Mouse (Mus musculus): Measurements from ENCODE around the gene Slit2. TPM values are rescaled to one million over a fixed set of nuclear protein-coding genes. Genes with fewer than 3 reads are reported as not detected.

Gene Slit2
- polyA plus RNA-seq, 1 experiment from 2014 or later, result 3.8 TPM

DNA sequence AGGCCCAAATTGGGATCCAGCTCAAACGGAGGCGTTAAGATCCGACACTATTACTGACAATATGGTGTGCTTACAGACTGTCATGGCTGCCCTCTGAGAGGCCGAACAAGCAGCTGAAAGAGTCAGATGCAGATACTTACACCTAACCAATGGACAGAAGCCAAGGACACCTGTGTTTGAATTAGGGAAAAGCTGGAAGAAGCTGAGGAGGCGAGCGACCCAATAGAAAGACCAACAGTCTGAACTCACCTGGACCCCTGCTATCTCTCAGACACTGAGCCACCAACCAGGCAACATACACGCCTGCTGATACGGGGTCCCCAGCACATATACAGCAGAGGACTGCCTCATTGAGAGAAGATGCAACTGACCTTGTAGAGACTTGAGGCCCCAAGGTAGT is 344.7 kb downstream of the Slit2 start, which contains the start of gene 5730480H06Rik:
Gene 5730480H06Rik (plus strand): TSS at position 301 of the 400 bp plus-strand sequence.
- Histone ChIP-seq H3K4me2 (no peak within 1 kb of the TSS), H3K36me3 (ENCODE audit: control insufficient read depth, insufficient read depth, low read length) (no peaks in the 10 kb centered on the region), H3K9me3 (ENCODE audit: control insufficient read depth, low read length) (no peaks in the 10 kb centered on the region), H3K9ac (ENCODE audit: low read depth, low read length) (no peak within 1 kb of the TSS), H3K4me1 (replicated peaks; ENCODE audit: control insufficient read depth, insufficient read depth, low read length) (0 out of 2 replicates have a peak, but pooled peaks cover 3% of the 10 kb centered on the region), H3K4me3 (ENCODE audit: low read depth, low read length) (no peak within 1 kb of the TSS), H3K27ac (ENCODE audit: low read depth, low read length) (no peak within 1 kb of the TSS), H3K27me3 (replicated peaks; ENCODE audit: control insufficient read depth, insufficient read depth, low read length) (no peaks in the 10 kb centered on the region)
- DNase-seq (ENCODE audit: low spot score), result no peak
- no peak for ATAC-seq (replicated peaks; ENCODE audit: low FRiP score)
- WGBS, result 90% methylated on average over 8 of the region's 8 CpGs

DNA sequence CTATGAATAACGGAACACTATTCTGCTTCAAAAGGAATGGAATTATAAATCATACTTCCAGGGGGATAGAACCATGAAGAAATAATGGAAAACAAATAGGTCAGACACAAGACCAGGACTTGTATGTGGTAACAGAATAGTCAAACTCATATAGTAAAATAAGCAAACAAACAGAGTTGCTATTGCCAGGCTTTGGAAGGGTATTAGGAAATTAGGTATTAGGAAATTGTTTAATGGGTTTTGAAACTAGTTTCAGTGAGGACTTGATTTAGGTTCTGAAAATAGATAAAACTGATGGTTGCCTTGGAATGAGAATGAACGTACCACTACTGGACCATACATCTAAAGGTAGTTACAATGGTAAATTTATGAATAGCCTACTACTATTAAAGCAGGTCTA is 346.8 kb downstream of the Slit2 start:
- Histone ChIP-seq H3K4me1 (replicated peaks; ENCODE audit: control insufficient read depth, insufficient read depth, low read length) (0 out of 2 replicates have a peak, but pooled peaks cover 3% of the 10 kb centered on the region), H3K4me3 (ENCODE audit: low read depth, low read length) (no peak overlapping the region), H3K9ac (ENCODE audit: low read depth, low read length) (no peak overlapping the region), H3K9me3 (ENCODE audit: control insufficient read depth, low read length) (no peaks in the 10 kb centered on the region), H3K27ac (ENCODE audit: low read depth, low read length) (no peak overlapping the region), H3K36me3 (ENCODE audit: control insufficient read depth, insufficient read depth, low read length) (no peaks in the 10 kb centered on the region), H3K4me2 (no peak overlapping the region), H3K27me3 (replicated peaks; ENCODE audit: control insufficient read depth, insufficient read depth, low read length) (no peaks in the 10 kb centered on the region)
- DNase-seq (ENCODE audit: low spot score) (no peak), ATAC-seq (replicated peaks; ENCODE audit: low FRiP score) (no peak)
- WGBS, result 85% methylated on average over 2 of the region's 2 CpGs

DNA sequence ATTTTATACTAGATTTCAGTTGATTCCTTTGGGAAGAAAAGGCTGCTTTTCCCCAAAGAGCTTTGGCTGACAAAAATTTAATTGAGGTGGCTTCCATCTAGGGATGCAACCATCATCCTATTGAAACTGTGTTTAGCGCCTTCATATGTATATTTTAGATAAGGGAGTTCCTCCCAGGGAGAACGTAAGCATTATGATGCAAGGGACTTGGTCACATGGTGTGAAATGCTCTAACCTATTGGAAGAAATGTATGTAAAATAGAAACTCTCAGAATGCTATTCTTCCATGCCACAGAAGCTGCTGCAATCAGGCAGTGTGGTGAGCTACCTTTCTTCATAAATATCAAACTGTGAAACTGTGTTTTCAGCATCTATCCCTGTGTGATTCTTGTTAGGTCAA is 347.9 kb downstream of the Slit2 start:
- Histone ChIP-seq H3K4me3 (ENCODE audit: low read depth, low read length) (no peak overlapping the region), H3K9me3 (ENCODE audit: control insufficient read depth, low read length) (no peaks in the 10 kb centered on the region), H3K36me3 (ENCODE audit: control insufficient read depth, insufficient read depth, low read length) (no peaks in the 10 kb centered on the region), H3K4me1 (replicated peaks; ENCODE audit: control insufficient read depth, insufficient read depth, low read length) (0 out of 2 replicates have a peak, but pooled peaks cover 3% of the 10 kb centered on the region), H3K4me2 (no peak overlapping the region), H3K27me3 (replicated peaks; ENCODE audit: control insufficient read depth, insufficient read depth, low read length) (no peaks in the 10 kb centered on the region), H3K9ac (ENCODE audit: low read depth, low read length) (no peak overlapping the region), H3K27ac (ENCODE audit: low read depth, low read length) (no peak overlapping the region)
- ATAC-seq (replicated peaks; ENCODE audit: low FRiP score) (no peak), DNase-seq (ENCODE audit: low spot score) (no peak)
- WGBS, result 55% methylated on average over 2 of the region's 2 CpGs

DNA sequence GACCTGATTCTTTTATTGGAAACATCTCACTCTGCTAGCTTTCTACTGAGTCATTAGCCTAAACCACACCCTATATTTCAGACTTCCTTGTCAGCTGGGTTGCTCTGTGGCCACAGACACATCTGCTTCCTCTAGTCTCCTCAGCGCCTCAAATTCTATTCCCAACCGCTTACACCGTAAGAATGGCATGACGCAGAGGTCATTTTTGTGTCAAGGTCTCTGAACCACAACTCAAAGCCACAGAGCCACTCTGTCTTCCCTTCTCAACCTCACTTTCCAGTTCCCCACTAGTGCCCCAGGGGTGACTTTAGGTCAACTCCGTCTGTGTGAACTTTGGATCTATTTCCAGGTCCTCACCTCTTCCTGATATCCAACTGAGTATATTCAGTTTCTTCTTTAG is 348.5 kb downstream of the Slit2 start:
- ATAC-seq (replicated peaks; ENCODE audit: low FRiP score) (peak; percentile 69; the same call in 1 of the 2 replicates), DNase-seq (ENCODE audit: low spot score) (no peak)
- H3K4me3 ChIP-seq (ENCODE audit: low read depth, low read length), result no peak overlapping the region

GRCm38 (mm10) chr5:48333407-48333806 is 350.5 kb downstream of the Slit2 start:
- no peak overlapping the region for H3K4me3 ChIP-seq (ENCODE audit: low read depth, low read length)
- H3K27ac ChIP-seq (ENCODE audit: low read depth, low read length), result no peak overlapping the region
- H3K4me1 ChIP-seq (replicated peaks; ENCODE audit: control insufficient read depth, insufficient read depth, low read length), result 0 out of 2 replicates have a peak, but pooled peaks cover 3% of the 10 kb centered on the region
- no peak overlapping the region for H3K9ac ChIP-seq (ENCODE audit: low read depth, low read length)
- no peak overlapping the region for H3K4me2 ChIP-seq
- 82% methylated on average over 3 of the region's 3 CpGs for WGBS
- no peaks in the 10 kb centered on the region for H3K9me3 ChIP-seq (ENCODE audit: control insufficient read depth, low read length)
- no peaks in the 10 kb centered on the region for H3K27me3 ChIP-seq (replicated peaks; ENCODE audit: control insufficient read depth, insufficient read depth, low read length)
- DNase-seq (ENCODE audit: low spot score) (no peak), ATAC-seq (replicated peaks; ENCODE audit: low FRiP score) (no peak)
- no peaks in the 10 kb centered on the region for H3K36me3 ChIP-seq (ENCODE audit: control insufficient read depth, insufficient read depth, low read length)

More for the DNA sequence above, 348.5 kb downstream of the Slit2 start:
- Histone ChIP-seq H3K9ac (ENCODE audit: low read depth, low read length) (no peak overlapping the region), H3K4me2 (no peak overlapping the region), H3K4me1 (replicated peaks; ENCODE audit: control insufficient read depth, insufficient read depth, low read length) (0 out of 2 replicates have a peak, but pooled peaks cover 3% of the 10 kb centered on the region), H3K27me3 (replicated peaks; ENCODE audit: control insufficient read depth, insufficient read depth, low read length) (no peaks in the 10 kb centered on the region), H3K36me3 (ENCODE audit: control insufficient read depth, insufficient read depth, low read length) (no peaks in the 10 kb centered on the region), H3K9me3 (ENCODE audit: control insufficient read depth, low read length) (no peaks in the 10 kb centered on the region), H3K27ac (ENCODE audit: low read depth, low read length) (no peak overlapping the region)
- WGBS, result 31% methylated on average over 5 of the region's 5 CpGs

- Histone ChIP-seq H3K4me3 (ENCODE audit: low read depth, low read length) (no peak overlapping the region), H3K4me1 (replicated peaks; ENCODE audit: control insufficient read depth, insufficient read depth, low read length) (0 out of 2 replicates have a peak, but pooled peaks cover 3% of the 10 kb centered on the region), H3K4me2 (no peak overlapping the region), H3K9ac (ENCODE audit: low read depth, low read length) (no peak overlapping the region), H3K9me3 (ENCODE audit: control insufficient read depth, low read length) (no peaks in the 10 kb centered on the region), H3K27me3 (replicated peaks; ENCODE audit: control insufficient read depth, insufficient read depth, low read length) (no peaks in the 10 kb centered on the region), H3K27ac (ENCODE audit: low read depth, low read length) (no peak overlapping the region), H3K36me3 (ENCODE audit: control insufficient read depth, insufficient read depth, low read length) (no peaks in the 10 kb centered on the region)
- ATAC-seq (replicated peaks; ENCODE audit: low FRiP score) (no peak), DNase-seq (ENCODE audit: low spot score) (no peak)
- 60% methylated on average over 9 of the region's 9 CpGs for WGBS
Measured at GRCm38 (mm10) chr5:48333884-48334513, 351.1 kb downstream of the Slit2 start.

- no peak overlapping the region for H3K4me2 ChIP-seq
- H3K27me3 ChIP-seq (replicated peaks; ENCODE audit: control insufficient read depth, insufficient read depth, low read length), result no peaks in the 10 kb centered on the region
- H3K27ac ChIP-seq (ENCODE audit: low read depth, low read length), result no peak overlapping the region
- WGBS, result 54% methylated on average over 7 of the region's 7 CpGs
- no peaks in the 10 kb centered on the region for H3K36me3 ChIP-seq (ENCODE audit: control insufficient read depth, insufficient read depth, low read length)
- no peaks in the 10 kb centered on the region for H3K4me1 ChIP-seq (replicated peaks; ENCODE audit: control insufficient read depth, insufficient read depth, low read length)
- no peak overlapping the region for H3K9ac ChIP-seq (ENCODE audit: low read depth, low read length)
- DNase-seq (ENCODE audit: low spot score) (no peak), ATAC-seq (replicated peaks; ENCODE audit: low FRiP score) (no peak)
- H3K4me3 ChIP-seq (ENCODE audit: low read depth, low read length), result no peak overlapping the region
- no peaks in the 10 kb centered on the region for H3K9me3 ChIP-seq (ENCODE audit: control insufficient read depth, low read length)
Measured at GRCm38 (mm10) chr5:48340808-48341433, 358.0 kb downstream of the Slit2 start.

- no peaks in the 10 kb centered on the region for H3K4me1 ChIP-seq (replicated peaks; ENCODE audit: control insufficient read depth, insufficient read depth, low read length)
- H3K4me3 ChIP-seq (ENCODE audit: low read depth, low read length), result no peak overlapping the region
- 44% methylated on average over 5 of the region's 5 CpGs for WGBS
- H3K36me3 ChIP-seq (ENCODE audit: control insufficient read depth, insufficient read depth, low read length), result no peaks in the 10 kb centered on the region
- H3K4me2 ChIP-seq, result no peak overlapping the region
- no peaks in the 10 kb centered on the region for H3K9me3 ChIP-seq (ENCODE audit: control insufficient read depth, low read length)
- no peaks in the 10 kb centered on the region for H3K27me3 ChIP-seq (replicated peaks; ENCODE audit: control insufficient read depth, insufficient read depth, low read length)
- H3K9ac ChIP-seq (ENCODE audit: low read depth, low read length), result no peak overlapping the region
- H3K27ac ChIP-seq (ENCODE audit: low read depth, low read length), result no peak overlapping the region
- ATAC-seq (replicated peaks; ENCODE audit: low FRiP score) (no peak), DNase-seq (ENCODE audit: low spot score) (no peak)
Measured at GRCm38 (mm10) chr5:48345095-48345982, 362.4 kb downstream of the Slit2 start.

Measured in liver, embryonic 11.5 days (tissue).